Mouse (Mus musculus) G1E (cell line): ENCODE data around the gene Htra2.

Experiments
- CTCF ChIP-seq: IDR thresholded peaks from 2 replicates; pipeline ENCODE4 v1.5.1; 2012; ENCODE audit warnings: low read depth, low read length, inconsistent platforms, mixed read lengths
- GATA1 ChIP-seq: IDR thresholded peaks from 2 replicates; pipeline ENCODE4 v1.6.1; 2012; ENCODE audit warnings: borderline replicate concordance, low read length, inconsistent platforms, mixed read lengths

GRCm38 (mm10) chr6:83074979-83075378 lies 19.9 kb upstream of the Htra2 start:
- TF ChIP-seq GATA1 (no peak), CTCF (no peak)
